Mouse (Mus musculus): ENCODE measurements around the gene Casp7. TPM values are rescaled to one million over a fixed set of nuclear protein-coding genes. Genes with fewer than 3 reads are reported as not detected.

Casp7 gene
- total RNA-seq, 2 experiments from 2014 or later, result 3.9 to 4.1 TPM

- Histone ChIP-seq H3K4me3 (no peak overlapping the region), H3K27ac (no peak overlapping the region)
- intact Hi-C loops (cut with DNase I), result no loop called here
- no peak for TF ChIP-seq CTCF (IDR thresholded peaks at IDR 0.05)
- DNase-seq (ENCODE audit: extremely low spot score in 1 of 2, low spot score in 2 of 2), result no peak
Observed at GRCm38 (mm10) chr19:56367778-56368177, 29.2 kb upstream of the Casp7 start.

GRCm38 (mm10) chr19:56368912-56369311 lies 28.0 kb upstream of the Casp7 start:
- intact Hi-C loops (cut with DNase I), result no loop called here
- Histone ChIP-seq H3K4me3 (no peak overlapping the region), H3K27ac (no peak overlapping the region)
- DNase-seq (ENCODE audit: extremely low spot score in 1 of 2, low spot score in 2 of 2), result no peak
- TF ChIP-seq CTCF (IDR thresholded peaks at IDR 0.05), result no peak

- H3K4me3 ChIP-seq, result no peak overlapping the region
- no peak for DNase-seq (ENCODE audit: extremely low spot score in 1 of 2, low spot score in 2 of 2)
- no peak overlapping the region for H3K27ac ChIP-seq
- intact Hi-C loops (cut with DNase I), result no loop called here
- no peak for TF ChIP-seq CTCF (IDR thresholded peaks at IDR 0.05)
Observed at GRCm38 (mm10) chr19:56370389-56371150, 26.4 kb upstream of the Casp7 start.

GRCm38 (mm10) chr19:56372226-56372625 lies 24.7 kb upstream of the Casp7 start:
- H3K27ac ChIP-seq, result no peak overlapping the region
- DNase-seq (ENCODE audit: extremely low spot score in 1 of 2, low spot score in 2 of 2), result no peak
- intact Hi-C loops (cut with DNase I), result no loop called here
- no peak for TF ChIP-seq CTCF (IDR thresholded peaks at IDR 0.05)
- H3K4me3 ChIP-seq, result no peak overlapping the region

- H3K27ac ChIP-seq, result no peak overlapping the region
- no peak for TF ChIP-seq CTCF (IDR thresholded peaks at IDR 0.05)
- intact Hi-C loops (cut with DNase I), result no loop called here
Observed at GRCm38 (mm10) chr19:56373246-56373645, 23.7 kb upstream of the Casp7 start.

GRCm38 (mm10) chr19:56374011-56374410 lies 22.9 kb upstream of the Casp7 start:
- DNase-seq (ENCODE audit: extremely low spot score in 1 of 2, low spot score in 2 of 2), result no peak
- no peak overlapping the region for H3K27ac ChIP-seq
- intact Hi-C loops (cut with DNase I), result no loop called here
- no peak overlapping the region for H3K4me3 ChIP-seq
- no peak for TF ChIP-seq CTCF (IDR thresholded peaks at IDR 0.05)

More at GRCm38 (mm10) chr19:56373246-56373645, 23.7 kb upstream of the Casp7 start:
- no peak overlapping the region for H3K4me3 ChIP-seq
- DNase-seq (ENCODE audit: extremely low spot score in 1 of 2, low spot score in 2 of 2), result no peak

- TF ChIP-seq CTCF (IDR thresholded peaks at IDR 0.05), result no peak
- DNase-seq (ENCODE audit: extremely low spot score in 1 of 2, low spot score in 2 of 2), result no peak
- intact Hi-C loops (cut with DNase I), result no loop called here
- Histone ChIP-seq H3K4me3 (no peak overlapping the region), H3K27ac (no peak overlapping the region)
Observed at GRCm38 (mm10) chr19:56378007-56378406, 18.9 kb upstream of the Casp7 start.

- Histone ChIP-seq H3K27ac (no peak overlapping the region), H3K4me3 (no peak overlapping the region)
- intact Hi-C loops (cut with DNase I), result no loop called here
- TF ChIP-seq CTCF (IDR thresholded peaks at IDR 0.05), result no peak
- no peak for DNase-seq (ENCODE audit: extremely low spot score in 1 of 2, low spot score in 2 of 2)
Observed at GRCm38 (mm10) chr19:56378554-56379172, 18.3 kb upstream of the Casp7 start.

GRCm38 (mm10) chr19:56380341-56380740 lies 16.6 kb upstream of the Casp7 start:
- H3K27ac ChIP-seq, result no peak overlapping the region
- TF ChIP-seq CTCF (IDR thresholded peaks at IDR 0.05), result no peak
- no peak for DNase-seq (ENCODE audit: extremely low spot score in 1 of 2, low spot score in 2 of 2)
- H3K4me3 ChIP-seq, result no peak overlapping the region
- intact Hi-C loops (cut with DNase I), result no loop called here

- no peak for TF ChIP-seq CTCF (IDR thresholded peaks at IDR 0.05)
- Histone ChIP-seq H3K4me3 (no peak overlapping the region), H3K27ac (no peak overlapping the region)
- no peak for DNase-seq (ENCODE audit: extremely low spot score in 1 of 2, low spot score in 2 of 2)
- intact Hi-C loops (cut with DNase I), result no loop called here
Observed at GRCm38 (mm10) chr19:56381407-56381806, 15.5 kb upstream of the Casp7 start.

- intact Hi-C loops (cut with DNase I), result no loop called here
- DNase-seq (ENCODE audit: extremely low spot score in 1 of 2, low spot score in 2 of 2), result no peak
- H3K4me3 ChIP-seq, result no peak overlapping the region
- no peak for TF ChIP-seq CTCF (IDR thresholded peaks at IDR 0.05)
- no peak overlapping the region for H3K27ac ChIP-seq
Observed at GRCm38 (mm10) chr19:56385546-56385945, 11.4 kb upstream of the Casp7 start.

- TF ChIP-seq CTCF (IDR thresholded peaks at IDR 0.05), result no peak
- DNase-seq (ENCODE audit: extremely low spot score in 1 of 2, low spot score in 2 of 2), result no peak
- H3K27ac ChIP-seq, result no peak overlapping the region
- no peak overlapping the region for H3K4me3 ChIP-seq
- intact Hi-C loops (cut with DNase I), result no loop called here
Observed at GRCm38 (mm10) chr19:56386095-56386494, 10.8 kb upstream of the Casp7 start.
